Mouse (Mus musculus): ENCODE results near the gene Pgm5. TPM values are rescaled to one million over a fixed set of nuclear protein-coding genes. Genes with fewer than 3 reads are reported as not detected.
"Not testable (repeated sequence)": the region's sequence is repeated elsewhere in the genome, so short reads cannot be mapped to it uniquely, and the experiment has no call there.

The Pgm5 gene
- polyA plus RNA-seq, 1 experiment from 2014 or later, result 0.96 TPM

DNA sequence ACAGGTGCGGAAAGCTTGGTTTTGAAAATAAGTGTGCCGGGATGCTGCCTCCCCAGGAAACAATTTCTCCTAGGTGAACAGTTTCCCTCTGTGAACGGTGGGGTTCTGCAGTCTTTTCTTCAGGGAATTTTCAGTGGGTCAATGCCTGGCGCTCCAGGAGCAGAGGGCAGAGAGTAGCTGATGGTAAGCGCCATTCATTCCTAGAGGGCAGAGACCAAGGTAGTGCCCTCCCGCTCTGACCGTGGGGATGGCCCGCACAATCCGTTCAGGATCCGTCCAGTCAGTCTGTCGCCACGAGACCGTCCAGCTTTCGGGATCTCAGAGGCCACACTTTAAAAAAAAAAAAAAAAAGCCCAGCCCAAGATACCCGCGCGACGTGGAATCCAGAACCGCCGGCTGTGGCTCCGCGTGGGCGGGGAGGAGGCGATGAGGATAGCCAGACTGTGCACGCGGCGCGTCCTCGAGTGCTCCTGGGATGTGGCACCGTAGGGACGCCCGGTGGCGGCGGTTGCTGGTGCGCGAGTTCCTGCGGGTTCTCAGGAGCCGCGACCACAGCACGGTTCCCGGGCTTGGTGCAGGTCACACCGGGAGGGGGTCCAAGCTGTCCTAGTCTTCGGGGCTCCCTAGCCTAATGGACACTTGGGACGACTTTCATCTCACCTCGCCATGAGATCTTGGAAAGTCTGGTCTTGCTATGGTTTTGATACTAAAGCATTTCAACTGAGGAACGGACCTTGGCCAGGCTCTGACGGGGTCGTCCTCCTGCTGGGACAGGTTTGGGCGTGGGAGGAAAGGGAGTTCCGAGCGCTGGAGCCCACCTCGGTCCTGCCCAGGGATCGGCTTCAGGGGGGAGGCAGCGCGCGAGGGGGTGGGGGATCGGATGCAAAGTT, 35.6 kb upstream of the Pgm5 start:
- WGBS, result 1% methylated on average over 54 of the region's 57 CpGs
- no peak for TF ChIP-seq CTCF (IDR thresholded peaks at IDR 0.05; ENCODE audit: low read depth)
- no peak for DNase-seq (ENCODE audit: low spot score)
- H3K4me3 ChIP-seq (replicated peaks; ENCODE audit: low read depth, low read length), result peak overlapping the region; percentile 17; the same call in 1 of the 2 replicates
- no peak overlapping the region for H3K9ac ChIP-seq (ENCODE audit: low read depth, low read length)
- H3K4me1 ChIP-seq (replicated peaks; ENCODE audit: insufficient read depth, low read length), result peaks cover 15% of the 10 kb centered on the region; the same call in 1 of the 2 replicates
- H3K4me2 ChIP-seq (ENCODE audit: low read length), result peak overlapping the region; percentile 18; the same call in 1 of the 2 replicates
- ATAC-seq (replicated peaks; ENCODE audit: low FRiP score, low read depth), result peak; percentile 46; the same call in 1 of the 2 replicates
- peaks cover 52% of the 10 kb centered on the region for H3K27me3 ChIP-seq (ENCODE audit: insufficient read depth, low read length)
- H3K36me3 ChIP-seq (ENCODE audit: insufficient read depth, low read length), result no peaks in the 10 kb centered on the region
- H3K9me3 ChIP-seq (replicated peaks; ENCODE audit: low read length), result no peaks in the 10 kb centered on the region
- no peak overlapping the region for H3K27ac ChIP-seq

DNA sequence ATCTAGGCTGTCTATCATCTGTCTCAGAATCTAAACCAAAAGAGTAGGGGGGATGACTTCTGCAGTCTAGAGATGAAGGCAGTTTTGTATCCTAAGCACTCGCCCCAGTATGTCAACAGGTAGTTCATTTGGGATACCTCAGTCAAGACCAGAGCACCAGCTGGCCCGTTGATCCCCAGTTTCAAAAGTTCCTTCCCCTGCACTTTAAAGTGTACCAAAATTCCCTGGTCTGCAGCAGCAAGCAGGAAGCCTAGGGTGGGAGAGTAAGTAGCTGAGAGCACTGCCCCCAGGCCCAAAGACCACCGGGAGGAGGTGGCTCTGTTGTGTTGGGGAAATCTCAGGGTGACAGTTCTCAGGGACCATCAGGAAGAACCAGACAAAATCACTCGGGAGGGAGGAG, 34.9 kb upstream of the Pgm5 start:
- 14% methylated on average over 4 of the region's 4 CpGs for WGBS
- H3K9ac ChIP-seq (ENCODE audit: low read depth, low read length), result no peak overlapping the region
- H3K4me1 ChIP-seq (replicated peaks; ENCODE audit: insufficient read depth, low read length), result peaks cover 15% of the 10 kb centered on the region; the same call in 1 of the 2 replicates
- H3K27ac ChIP-seq, result no peak overlapping the region
- no peak overlapping the region for H3K4me2 ChIP-seq (ENCODE audit: low read length)
- H3K36me3 ChIP-seq (ENCODE audit: insufficient read depth, low read length), result no peaks in the 10 kb centered on the region
- DNase-seq (ENCODE audit: low spot score) (no peak), ATAC-seq (replicated peaks; ENCODE audit: low FRiP score, low read depth) (no peak)
- H3K27me3 ChIP-seq (ENCODE audit: insufficient read depth, low read length), result peaks cover 45% of the 10 kb centered on the region
- H3K4me3 ChIP-seq (replicated peaks; ENCODE audit: low read depth, low read length), result no peak overlapping the region
- no peaks in the 10 kb centered on the region for H3K9me3 ChIP-seq (replicated peaks; ENCODE audit: low read length)
- TF ChIP-seq CTCF (IDR thresholded peaks at IDR 0.05; ENCODE audit: low read depth), result no peak

DNA sequence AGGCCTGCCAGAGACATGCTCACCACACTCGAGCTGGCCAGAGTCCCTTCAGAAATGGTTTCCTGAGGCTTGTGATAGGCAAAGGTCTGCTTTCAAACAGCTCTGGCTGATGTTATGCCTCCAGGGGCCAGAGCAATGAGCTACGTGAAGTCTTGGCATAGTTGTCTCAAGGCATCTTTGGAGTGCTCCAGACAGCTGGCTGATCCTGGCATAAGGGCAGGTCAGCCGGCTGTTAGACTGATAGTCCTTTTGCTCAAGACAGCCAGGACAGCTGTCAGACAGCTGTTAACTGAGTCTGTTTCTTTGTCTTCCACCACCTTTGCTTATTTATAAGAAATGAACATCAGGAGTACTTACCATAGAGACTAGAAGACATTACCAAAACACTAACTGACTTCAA, 25.2 kb upstream of the Pgm5 start:
- no peaks in the 10 kb centered on the region for H3K4me1 ChIP-seq (replicated peaks; ENCODE audit: insufficient read depth, low read length)
- DNase-seq (ENCODE audit: low spot score), result no peak
- H3K27me3 ChIP-seq (ENCODE audit: insufficient read depth, low read length), result no peaks in the 10 kb centered on the region
- no peak overlapping the region for H3K9ac ChIP-seq (ENCODE audit: low read depth, low read length)
- no peaks in the 10 kb centered on the region for H3K9me3 ChIP-seq (replicated peaks; ENCODE audit: low read length)
- no peak overlapping the region for H3K4me2 ChIP-seq (ENCODE audit: low read length)
- no peak for TF ChIP-seq CTCF (IDR thresholded peaks at IDR 0.05; ENCODE audit: low read depth)
- no peak overlapping the region for H3K27ac ChIP-seq
- ATAC-seq (replicated peaks; ENCODE audit: low FRiP score, low read depth), result no peak
- WGBS, result 85% methylated on average over 3 of the region's 3 CpGs
- H3K36me3 ChIP-seq (ENCODE audit: insufficient read depth, low read length), result no peaks in the 10 kb centered on the region
- H3K4me3 ChIP-seq (replicated peaks; ENCODE audit: low read depth, low read length), result no peak overlapping the region

DNA sequence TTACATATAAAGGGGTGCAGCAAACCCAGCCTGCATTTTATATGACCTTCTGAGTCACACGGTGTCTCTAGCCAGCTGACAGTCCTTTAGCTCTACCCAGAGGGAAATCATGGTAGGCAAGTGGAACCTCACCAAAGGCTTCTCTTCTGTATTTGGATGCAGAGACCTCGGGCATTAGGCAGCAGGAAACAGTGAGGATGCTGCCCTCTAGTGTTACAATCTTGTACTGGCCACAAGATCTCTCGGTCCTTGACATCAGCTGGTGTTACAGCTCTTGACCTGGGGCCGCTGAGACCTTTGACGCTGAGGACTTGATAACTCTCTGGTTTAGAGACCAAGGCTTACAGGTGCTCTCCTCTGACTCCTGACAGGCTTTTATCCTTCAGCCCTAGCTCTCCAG, 23.8 kb upstream of the Pgm5 start:
- no peak; the same call in 1 of the 2 replicates for ATAC-seq (replicated peaks; ENCODE audit: low FRiP score, low read depth)
- no peak overlapping the region for H3K4me3 ChIP-seq (replicated peaks; ENCODE audit: low read depth, low read length)
- no peaks in the 10 kb centered on the region for H3K36me3 ChIP-seq (ENCODE audit: insufficient read depth, low read length)
- no peaks in the 10 kb centered on the region for H3K9me3 ChIP-seq (replicated peaks; ENCODE audit: low read length)
- no peak overlapping the region for H3K4me2 ChIP-seq (ENCODE audit: low read length)
- H3K27me3 ChIP-seq (ENCODE audit: insufficient read depth, low read length), result no peaks in the 10 kb centered on the region
- no peaks in the 10 kb centered on the region for H3K4me1 ChIP-seq (replicated peaks; ENCODE audit: insufficient read depth, low read length)
- peak; percentile 83 for DNase-seq (ENCODE audit: low spot score)
- 6% methylated on average over 5 of the region's 5 CpGs for WGBS
- H3K27ac ChIP-seq, result no peak overlapping the region
- H3K9ac ChIP-seq (ENCODE audit: low read depth, low read length), result no peak overlapping the region
- TF ChIP-seq CTCF (IDR thresholded peaks at IDR 0.05; ENCODE audit: low read depth), result peak; percentile 87

DNA sequence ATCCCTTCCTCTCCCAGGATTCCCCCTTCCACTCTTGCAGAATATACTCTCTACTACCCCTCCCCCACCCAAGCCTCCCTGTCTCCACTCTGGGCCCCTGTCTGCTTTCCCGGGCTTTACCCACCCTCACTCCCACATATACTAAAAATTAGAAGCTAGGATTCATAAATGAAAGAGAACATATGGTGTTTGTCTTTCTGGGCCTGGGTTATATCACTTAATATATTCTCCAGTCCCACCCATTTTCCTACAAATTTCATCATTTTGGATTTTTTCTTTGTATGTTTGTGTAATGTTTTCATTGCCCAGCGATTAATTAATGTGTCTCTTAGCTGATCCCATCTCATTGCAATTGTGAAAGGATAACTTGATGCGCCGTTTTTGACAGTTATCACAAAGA, 19.6 kb upstream of the Pgm5 start:
- H3K4me1 ChIP-seq (replicated peaks; ENCODE audit: insufficient read depth, low read length), result no peaks in the 10 kb centered on the region
- H3K9ac ChIP-seq (ENCODE audit: low read depth, low read length), result no peak overlapping the region
- no peak for TF ChIP-seq CTCF (IDR thresholded peaks at IDR 0.05; ENCODE audit: low read depth)
- WGBS, result 63% methylated on average over 4 of the region's 4 CpGs
- no peak overlapping the region for H3K4me3 ChIP-seq (replicated peaks; ENCODE audit: low read depth, low read length)
- DNase-seq (ENCODE audit: low spot score), result no peak
- H3K27ac ChIP-seq, result no peak overlapping the region
- H3K4me2 ChIP-seq (ENCODE audit: low read length), result no peak overlapping the region
- H3K36me3 ChIP-seq (ENCODE audit: insufficient read depth, low read length), result no peaks in the 10 kb centered on the region
- no peaks in the 10 kb centered on the region for H3K9me3 ChIP-seq (replicated peaks; ENCODE audit: low read length)
- H3K27me3 ChIP-seq (ENCODE audit: insufficient read depth, low read length), result no peaks in the 10 kb centered on the region
- no peak for ATAC-seq (replicated peaks; ENCODE audit: low FRiP score, low read depth)

DNA sequence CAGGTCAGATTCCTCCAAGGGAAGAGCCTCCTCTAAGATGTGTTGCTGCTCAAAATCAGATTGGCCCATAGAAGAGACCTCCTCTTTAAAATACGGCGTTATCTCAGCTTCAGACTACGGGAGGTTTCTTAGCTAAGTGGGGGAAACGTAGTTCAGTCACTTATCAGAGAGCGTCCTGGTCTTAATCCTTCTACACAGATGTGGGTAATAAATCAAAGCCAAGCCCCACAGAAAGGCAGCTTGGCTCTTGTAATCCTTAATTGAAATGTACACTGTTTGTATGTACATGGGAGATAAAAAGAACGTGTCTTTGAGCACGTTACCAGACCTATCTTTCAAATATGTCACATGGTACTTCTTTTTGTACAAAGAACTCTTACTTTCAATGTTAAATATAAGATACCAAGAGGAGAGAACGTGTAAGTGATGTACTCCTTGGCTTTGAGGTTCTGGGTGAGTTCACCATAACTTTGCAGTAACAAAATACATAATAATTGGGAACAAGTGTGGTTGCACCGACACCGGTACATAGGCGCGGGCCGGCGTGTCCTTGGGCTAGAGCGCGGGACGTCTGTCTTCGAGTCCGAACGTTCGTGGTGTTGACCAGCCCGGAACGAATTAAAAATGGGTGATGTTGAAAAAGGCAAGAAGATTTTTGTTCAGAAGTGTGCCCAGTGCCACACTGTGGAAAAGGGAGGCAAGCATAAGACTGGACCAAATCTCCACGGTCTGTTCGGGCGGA, 13.6 kb upstream of the Pgm5 start, which contains the start of gene Gm10053:
TSS of gene Gm10053 (plus strand) at position 558 of the 742 bp plus-strand sequence.
- not testable (repeated sequence) for H3K9ac ChIP-seq (ENCODE audit: low read depth, low read length); DNase-seq (ENCODE audit: low spot score); H3K36me3 ChIP-seq (ENCODE audit: insufficient read depth, low read length); H3K27ac ChIP-seq; H3K27me3 ChIP-seq (ENCODE audit: insufficient read depth, low read length); H3K4me3 ChIP-seq (replicated peaks; ENCODE audit: low read depth, low read length); H3K4me2 ChIP-seq (ENCODE audit: low read length); H3K9me3 ChIP-seq (replicated peaks; ENCODE audit: low read length); H3K4me1 ChIP-seq (replicated peaks; ENCODE audit: insufficient read depth, low read length); ATAC-seq (replicated peaks; ENCODE audit: low FRiP score, low read depth)
- WGBS, result 70% methylated on average over 23 of the region's 26 CpGs
